Mouse (Mus musculus): ENCODE data around the gene Skap1. TPM values are rescaled to one million over a fixed set of nuclear protein-coding genes. Genes with fewer than 3 reads are reported as not detected.
"Not testable (repeated sequence)": the region's sequence is repeated elsewhere in the genome, so short reads cannot be mapped to it uniquely, and the experiment has no call there.

The Skap1 gene
- polyA plus RNA-seq, 1 experiment from 2014 or later: 2.6 TPM

DNA sequence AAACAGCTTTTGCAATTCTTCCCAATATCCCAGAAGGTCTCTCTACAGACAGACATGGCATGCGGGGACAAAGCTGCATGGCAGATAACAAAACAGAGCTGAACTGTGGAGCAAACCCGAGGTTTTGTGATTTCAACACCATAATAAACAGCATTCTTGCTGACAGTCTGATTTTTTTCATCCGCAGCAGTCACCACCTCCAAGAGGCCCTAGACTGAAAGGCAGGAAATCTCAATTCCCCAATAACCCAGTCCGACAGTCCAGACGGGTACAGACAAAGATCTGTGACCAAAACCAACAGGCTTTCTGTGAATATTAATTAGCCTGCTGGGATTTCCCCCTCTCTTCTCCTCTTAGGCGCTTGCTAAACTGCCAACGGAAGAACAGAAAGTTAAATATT is 311.3 kb downstream of the Skap1 start:
- Histone ChIP-seq H3K4me1 (replicated peaks; ENCODE audit: control insufficient read depth, insufficient read depth, low read length) (peaks cover 4% of the 10 kb centered on the region; the same call in 1 of the 2 replicates), H3K4me3 (ENCODE audit: low read depth, low read length) (no peak overlapping the region), H3K27ac (ENCODE audit: low read depth, low read length) (no peak overlapping the region), H3K9ac (ENCODE audit: low read length) (no peak overlapping the region), H3K36me3 (ENCODE audit: control insufficient read depth, insufficient read depth, low read length) (no peaks in the 10 kb centered on the region; the same call in 1 of the 2 replicates), H3K27me3 (ENCODE audit: control insufficient read depth, insufficient read depth, low read length) (no peaks in the 10 kb centered on the region), H3K4me2 (ENCODE audit: low read depth, low read length, severe bottlenecking) (no peak overlapping the region), H3K9me3 (ENCODE audit: control insufficient read depth, low read length) (no peaks in the 10 kb centered on the region)
- ATAC-seq (replicated peaks; ENCODE audit: low FRiP score) (no peak), DNase-seq (ENCODE audit: low spot score) (no peak)
- 87% methylated on average over 7 of the region's 7 CpGs for WGBS

DNA sequence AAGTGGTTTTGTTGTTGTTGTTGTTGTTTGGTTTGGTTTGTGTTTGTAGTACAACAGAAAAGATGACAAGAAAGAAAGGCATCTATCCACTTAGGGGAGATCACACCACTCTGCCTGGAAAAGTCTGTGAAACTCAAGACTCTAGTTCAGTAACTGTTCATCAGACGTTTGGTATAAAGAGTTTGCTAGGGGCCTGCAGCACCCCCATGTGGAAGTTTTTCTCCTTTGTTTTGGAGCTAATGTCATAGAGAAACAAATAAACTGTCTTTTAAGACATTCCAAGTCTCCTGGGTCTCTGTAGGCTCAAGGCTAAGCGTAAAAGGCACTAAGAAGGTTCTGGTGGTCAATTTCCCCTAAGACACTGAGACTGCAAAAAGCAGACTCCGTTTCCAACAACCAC is 311.7 kb downstream of the Skap1 start:
- Histone ChIP-seq H3K4me1 (replicated peaks; ENCODE audit: control insufficient read depth, insufficient read depth, low read length) (peaks cover 4% of the 10 kb centered on the region; the same call in 1 of the 2 replicates), H3K9ac (ENCODE audit: low read length) (no peak overlapping the region), H3K4me2 (ENCODE audit: low read depth, low read length, severe bottlenecking) (no peak overlapping the region; the same call in 1 of the 2 replicates), H3K27ac (ENCODE audit: low read depth, low read length) (no peak overlapping the region), H3K27me3 (ENCODE audit: control insufficient read depth, insufficient read depth, low read length) (no peaks in the 10 kb centered on the region), H3K9me3 (ENCODE audit: control insufficient read depth, low read length) (no peaks in the 10 kb centered on the region), H3K36me3 (ENCODE audit: control insufficient read depth, insufficient read depth, low read length) (no peaks in the 10 kb centered on the region; the same call in 1 of the 2 replicates), H3K4me3 (ENCODE audit: low read depth, low read length) (no peak overlapping the region)
- no peak for DNase-seq (ENCODE audit: low spot score)
- WGBS: 52% methylated on average over 3 of the region's 3 CpGs
- no peak for ATAC-seq (replicated peaks; ENCODE audit: low FRiP score)

DNA sequence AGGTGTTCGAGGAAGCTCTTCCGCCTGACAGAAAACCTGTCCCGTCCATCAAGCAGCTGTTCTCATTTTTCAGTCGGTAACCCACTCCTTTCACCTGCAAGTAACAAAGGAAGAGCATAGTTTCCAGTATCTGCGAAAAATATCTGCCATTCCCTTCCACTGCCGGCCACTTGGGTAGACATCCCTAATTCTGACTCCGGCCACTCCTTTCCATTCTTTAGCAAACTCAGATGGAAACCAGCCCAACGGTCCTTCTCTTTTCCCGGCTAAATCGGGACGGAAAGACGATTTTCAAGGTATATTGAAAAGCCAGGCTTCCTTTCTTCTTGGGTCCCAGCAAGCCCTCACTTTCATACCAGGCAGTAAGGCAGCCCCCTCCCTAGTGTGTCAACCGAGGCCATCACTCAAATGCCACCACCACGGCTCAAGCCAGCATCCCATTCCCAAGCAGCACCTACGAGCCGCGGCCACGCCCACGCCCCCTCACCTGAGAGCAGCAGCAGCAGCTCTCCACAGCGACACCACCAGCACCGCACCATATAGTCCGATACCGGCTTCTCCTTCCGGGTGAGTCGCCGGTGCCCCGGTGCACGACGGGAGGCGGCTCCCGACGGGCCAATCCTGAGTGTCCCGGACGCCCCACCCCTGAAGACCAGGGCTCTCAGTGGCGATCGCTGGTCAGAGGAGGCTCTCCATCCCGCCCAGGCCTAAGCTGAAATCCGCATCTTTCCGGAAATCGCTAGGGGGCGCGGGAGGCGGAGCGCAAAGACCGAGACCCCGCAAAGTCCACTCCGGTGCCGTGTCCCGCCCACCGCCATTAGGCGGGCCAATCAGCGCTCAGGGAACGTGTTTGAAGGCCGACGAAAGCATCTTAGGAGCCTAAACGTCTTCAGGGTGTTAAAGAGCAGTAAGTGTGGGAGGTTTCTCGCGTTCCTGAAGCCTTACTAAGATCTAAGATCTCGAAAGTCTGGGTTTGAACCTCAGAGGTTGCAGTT is 312.9 kb downstream of the Skap1 start, which contains the start of gene Snx11:
Snx11 (minus strand) TSS at position 592 of the 995 bp plus-strand sequence.
- Histone ChIP-seq H3K9me3 (ENCODE audit: control insufficient read depth, low read length) (no peaks in the 10 kb centered on the region), H3K36me3 (ENCODE audit: control insufficient read depth, insufficient read depth, low read length) (no peaks in the 10 kb centered on the region; the same call in 1 of the 2 replicates), H3K4me2 (ENCODE audit: low read depth, low read length, severe bottlenecking) (peak within 1 kb of the TSS; percentile 69), H3K9ac (ENCODE audit: low read length) (peak within 1 kb of the TSS; percentile 66), H3K4me1 (replicated peaks; ENCODE audit: control insufficient read depth, insufficient read depth, low read length) (peaks cover 4% of the 10 kb centered on the region; the same call in 1 of the 2 replicates), H3K27ac (ENCODE audit: low read depth, low read length) (no peak within 1 kb of the TSS), H3K27me3 (ENCODE audit: control insufficient read depth, insufficient read depth, low read length) (no peaks in the 10 kb centered on the region), H3K4me3 (ENCODE audit: low read depth, low read length) (peak within 1 kb of the TSS; percentile 76)
- peak; percentile 99 for DNase-seq (ENCODE audit: low spot score)
- peak; percentile 99 for ATAC-seq (replicated peaks; ENCODE audit: low FRiP score)
- 2% methylated on average over 59 of the region's 59 CpGs for WGBS

DNA sequence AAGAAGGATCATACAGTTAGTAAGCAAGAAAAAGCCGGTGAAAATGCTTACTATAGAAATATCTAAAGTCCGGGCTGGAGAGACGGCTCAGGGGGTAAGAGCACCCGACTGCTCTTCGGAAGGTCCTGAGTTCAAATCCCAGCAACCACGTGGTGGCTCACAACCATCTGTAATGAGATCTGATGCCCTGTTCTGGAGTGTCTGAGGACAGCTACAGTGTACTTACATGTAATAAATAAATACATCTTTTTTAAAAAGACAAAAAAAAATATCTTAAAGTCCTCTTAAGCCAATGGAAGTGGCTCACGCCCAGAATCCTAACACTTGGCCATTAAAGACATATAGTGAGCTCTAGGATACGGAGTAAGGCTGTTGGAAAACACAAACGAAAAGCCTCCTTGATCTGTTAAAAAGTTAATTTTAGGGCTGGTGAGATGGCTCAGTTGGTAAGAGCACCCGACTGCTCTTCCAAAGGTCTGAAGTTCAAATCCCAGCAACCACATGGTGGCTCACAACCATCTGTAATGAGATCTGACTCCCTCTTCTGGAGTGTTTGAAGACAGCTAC is 313.8 kb downstream of the Skap1 start:
- 67% methylated on average over 10 of the region's 10 CpGs for WGBS
- not testable (repeated sequence) for DNase-seq (ENCODE audit: low spot score); H3K9me3 ChIP-seq (ENCODE audit: control insufficient read depth, low read length); H3K4me1 ChIP-seq (replicated peaks; ENCODE audit: control insufficient read depth, insufficient read depth, low read length); H3K27me3 ChIP-seq (ENCODE audit: control insufficient read depth, insufficient read depth, low read length); H3K36me3 ChIP-seq (ENCODE audit: control insufficient read depth, insufficient read depth, low read length); ATAC-seq (replicated peaks; ENCODE audit: low FRiP score); H3K27ac ChIP-seq (ENCODE audit: low read depth, low read length)
- Histone ChIP-seq H3K4me3 (ENCODE audit: low read depth, low read length) (peak overlapping the region; percentile 76), H3K9ac (ENCODE audit: low read length) (peak overlapping the region; percentile 61; the same call in 1 of the 2 replicates), H3K4me2 (ENCODE audit: low read depth, low read length, severe bottlenecking) (peak overlapping the region; percentile 69)

- DNase-seq (ENCODE audit: low spot score): no peak
- Histone ChIP-seq H3K4me2 (ENCODE audit: low read depth, low read length, severe bottlenecking) (no peak overlapping the region), H3K9me3 (ENCODE audit: control insufficient read depth, low read length) (no peaks in the 10 kb centered on the region), H3K27me3 (ENCODE audit: control insufficient read depth, insufficient read depth, low read length) (no peaks in the 10 kb centered on the region), H3K4me1 (replicated peaks; ENCODE audit: control insufficient read depth, insufficient read depth, low read length) (peaks cover 4% of the 10 kb centered on the region; the same call in 1 of the 2 replicates), H3K27ac (ENCODE audit: low read depth, low read length) (no peak overlapping the region), H3K4me3 (ENCODE audit: low read depth, low read length) (no peak overlapping the region), H3K9ac (ENCODE audit: low read length) (no peak overlapping the region), H3K36me3 (ENCODE audit: control insufficient read depth, insufficient read depth, low read length) (no peaks in the 10 kb centered on the region)
- ATAC-seq (replicated peaks; ENCODE audit: low FRiP score): no peak
- WGBS: 80% methylated on average over 5 of the region's 5 CpGs
Measured at GRCm38 (mm10) chr11:96780306-96780705, 315.9 kb downstream of the Skap1 start.

DNA sequence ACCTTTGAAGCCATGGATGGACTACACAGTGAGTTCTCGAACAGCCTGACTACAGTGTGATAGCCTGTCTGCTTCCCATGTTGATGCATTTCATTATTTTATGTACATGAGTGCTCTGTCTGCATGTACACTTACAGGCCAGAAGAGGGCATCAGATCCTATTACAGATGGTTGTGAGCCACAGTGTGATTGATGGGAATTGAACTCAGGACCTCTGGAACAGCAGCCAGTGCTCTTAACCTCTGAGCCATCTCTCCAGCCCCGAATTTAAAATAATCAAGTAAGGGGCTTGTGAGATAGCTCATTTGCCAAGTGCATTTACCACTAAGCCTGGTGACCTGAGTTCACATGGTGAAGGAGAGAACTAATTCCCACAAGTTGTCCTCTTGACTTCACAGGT is 317.0 kb downstream of the Skap1 start:
- DNase-seq (ENCODE audit: low spot score): no peak
- no peak overlapping the region for H3K4me3 ChIP-seq (ENCODE audit: low read depth, low read length)
- no peaks in the 10 kb centered on the region for H3K9me3 ChIP-seq (ENCODE audit: control insufficient read depth, low read length)
- no peak overlapping the region for H3K27ac ChIP-seq (ENCODE audit: low read depth, low read length)
- WGBS: 76% methylated on average over 2 of the region's 2 CpGs
- no peaks in the 10 kb centered on the region for H3K27me3 ChIP-seq (ENCODE audit: control insufficient read depth, insufficient read depth, low read length)
- H3K36me3 ChIP-seq (ENCODE audit: control insufficient read depth, insufficient read depth, low read length): no peaks in the 10 kb centered on the region
- no peak for ATAC-seq (replicated peaks; ENCODE audit: low FRiP score)
- no peak overlapping the region for H3K4me2 ChIP-seq (ENCODE audit: low read depth, low read length, severe bottlenecking)
- H3K4me1 ChIP-seq (replicated peaks; ENCODE audit: control insufficient read depth, insufficient read depth, low read length): peaks cover 2% of the 10 kb centered on the region; the same call in 1 of the 2 replicates
- H3K9ac ChIP-seq (ENCODE audit: low read length): no peak overlapping the region

DNA sequence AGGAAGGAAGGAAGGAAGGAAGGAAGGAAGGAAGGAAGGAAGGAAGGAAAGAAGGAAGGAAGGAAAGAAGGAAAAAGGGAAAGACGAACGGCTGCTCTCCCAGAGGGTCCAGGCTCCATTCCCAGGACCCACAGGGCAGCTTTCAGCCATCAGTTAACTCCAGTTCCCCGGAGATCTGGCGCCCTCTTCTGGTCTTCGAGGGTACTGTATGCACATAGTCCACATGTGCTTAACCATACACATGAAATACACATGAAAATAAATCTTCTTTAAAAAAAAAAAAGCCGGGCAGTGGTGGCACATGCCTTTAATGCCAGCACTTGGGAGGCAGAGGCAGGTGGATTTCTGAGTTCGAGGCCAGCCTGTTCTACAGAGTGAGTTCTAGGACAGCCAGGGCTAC is 320.5 kb downstream of the Skap1 start:
- not testable (repeated sequence) for H3K4me1 ChIP-seq (replicated peaks; ENCODE audit: control insufficient read depth, insufficient read depth, low read length); H3K4me2 ChIP-seq (ENCODE audit: low read depth, low read length, severe bottlenecking); H3K27me3 ChIP-seq (ENCODE audit: control insufficient read depth, insufficient read depth, low read length); ATAC-seq (replicated peaks; ENCODE audit: low FRiP score); H3K27ac ChIP-seq (ENCODE audit: low read depth, low read length); H3K36me3 ChIP-seq (ENCODE audit: control insufficient read depth, insufficient read depth, low read length); H3K9me3 ChIP-seq (ENCODE audit: control insufficient read depth, low read length); H3K4me3 ChIP-seq (ENCODE audit: low read depth, low read length); H3K9ac ChIP-seq (ENCODE audit: low read length)
- WGBS: 20% methylated on average over 7 of the region's 7 CpGs
- peak; percentile 90 for DNase-seq (ENCODE audit: low spot score)

DNA sequence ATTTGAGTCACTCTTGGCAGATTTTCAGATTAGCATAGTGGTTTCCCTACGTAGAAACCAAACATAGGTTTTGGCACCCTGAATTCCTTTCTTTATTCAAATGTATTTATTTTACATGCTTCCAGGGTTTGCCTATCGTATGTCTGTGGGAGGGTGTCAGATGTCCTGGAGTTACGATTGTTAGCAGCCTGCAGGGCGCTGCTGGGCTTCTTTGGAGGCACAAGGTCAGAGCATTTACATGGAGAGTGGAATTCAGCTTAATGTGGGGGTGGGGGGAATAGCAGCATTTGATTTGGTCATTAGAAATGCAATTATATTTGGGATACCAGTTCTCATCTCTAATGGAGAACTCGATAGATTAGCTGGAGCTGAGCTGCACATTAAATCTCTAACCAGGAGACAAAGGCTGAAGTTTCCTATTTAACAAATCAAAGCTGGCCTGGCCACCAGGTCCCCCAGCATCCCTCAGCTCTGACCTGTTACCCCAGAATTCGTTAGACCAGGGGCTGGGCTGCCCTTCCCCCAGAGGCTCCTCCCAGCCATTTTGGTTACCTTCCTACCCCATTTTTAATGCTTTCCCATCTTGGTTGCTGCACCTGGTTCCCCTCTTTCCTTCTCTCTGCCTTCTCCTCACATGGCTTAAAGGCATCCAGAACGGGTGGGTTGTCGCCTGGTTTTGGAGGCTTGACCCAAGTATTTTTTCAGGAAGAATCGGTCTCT is 322.5 kb downstream of the Skap1 start:
- Histone ChIP-seq H3K4me3 (ENCODE audit: low read depth, low read length) (no peak overlapping the region), H3K4me1 (replicated peaks; ENCODE audit: control insufficient read depth, insufficient read depth, low read length) (peaks cover 9% of the 10 kb centered on the region), H3K36me3 (ENCODE audit: control insufficient read depth, insufficient read depth, low read length) (no peaks in the 10 kb centered on the region), H3K9ac (ENCODE audit: low read length) (no peak overlapping the region), H3K27ac (ENCODE audit: low read depth, low read length) (no peak overlapping the region), H3K9me3 (ENCODE audit: control insufficient read depth, low read length) (no peaks in the 10 kb centered on the region), H3K27me3 (ENCODE audit: control insufficient read depth, insufficient read depth, low read length) (no peaks in the 10 kb centered on the region), H3K4me2 (ENCODE audit: low read depth, low read length, severe bottlenecking) (no peak overlapping the region)
- 35% methylated on average over 9 of the region's 9 CpGs for WGBS
- ATAC-seq (replicated peaks; ENCODE audit: low FRiP score): no peak
- no peak for DNase-seq (ENCODE audit: low spot score)
